Mouse (Mus musculus): Measurements from ENCODE around the gene Srr. TPM values are rescaled to one million over a fixed set of nuclear protein-coding genes. Genes with fewer than 3 reads are reported as not detected.

The Srr gene
- total and polyA plus RNA-seq, 3 experiments: 5.2 to 6.8 TPM; not detected in 1

DNA sequence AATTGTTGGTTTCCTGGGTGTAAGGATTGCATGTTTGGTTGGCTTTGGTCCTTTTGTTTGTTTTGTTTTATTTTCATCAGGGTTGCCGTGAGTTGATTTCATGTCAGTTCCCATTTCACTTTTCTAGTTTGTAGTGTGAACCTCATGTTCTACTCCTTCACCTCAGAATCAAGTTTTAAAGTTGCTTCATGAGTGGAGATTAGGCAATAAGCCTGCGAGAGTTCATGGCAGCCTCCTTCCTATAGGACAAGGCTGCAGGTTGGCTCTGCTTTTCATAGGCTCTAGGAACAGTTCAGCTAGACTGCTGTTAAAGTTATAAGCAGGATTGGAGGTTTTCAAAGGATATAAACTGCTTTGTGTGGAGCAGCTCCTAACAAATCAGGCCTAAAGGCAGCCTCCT, 33.8 kb upstream of the Srr start:
- no peak overlapping the region for H3K27ac ChIP-seq (ENCODE audit: control insufficient read depth, low read depth, low read length)
- H3K36me3 ChIP-seq (ENCODE audit: control insufficient read depth in 1 of 2, insufficient read depth in 2 of 2, low read length in 2 of 2): peaks cover 0 to 6% of the 10 kb centered on the region in 2 experiments; a peak in 2 of 4 replicates
- no peaks in the 10 kb centered on the region for H3K27me3 ChIP-seq (ENCODE audit: control insufficient read depth in 1 of 2, insufficient read depth in 2 of 2, low read length in 2 of 2)
- no peak for DNase-seq (ENCODE audit: low read depth, low spot score)
- no peaks in the 10 kb centered on the region for H3K79me2 ChIP-seq (ENCODE audit: control insufficient read depth, insufficient read depth, low read length, poor library complexity)
- no peaks in the 10 kb centered on the region; a peak in 1 of 4 replicates for H3K4me1 ChIP-seq (ENCODE audit: control insufficient read depth in 1 of 2, insufficient read depth in 2 of 2, low read length in 2 of 2)
- no peak overlapping the region for H3K4me3 ChIP-seq (ENCODE audit: control insufficient read depth in 1 of 2, insufficient read depth in 1 of 2, low read depth in 2 of 2, low read length in 2 of 2)
- TF ChIP-seq JUND (IDR thresholded peaks at IDR 0.05; ENCODE audit: low read depth, low read length) (no peak), GATA1 (IDR thresholded peaks at IDR 0.05; ENCODE audit: low read depth, low read length) (no peak), RAD21 (IDR thresholded peaks at IDR 0.05; ENCODE audit: low read depth, low read length) (no peak), MAX (IDR thresholded peaks at IDR 0.05; ENCODE audit: low read length) (no peak), TAL1 (IDR thresholded peaks at IDR 0.05; ENCODE audit: low read length) (no peak), ZMIZ1 (IDR thresholded peaks at IDR 0.05; ENCODE audit: low read depth, low read length) (no peak), ZKSCAN1 (IDR thresholded peaks at IDR 0.05; ENCODE audit: low read depth, low read length) (no peak), RCOR1 (IDR thresholded peaks at IDR 0.05; ENCODE audit: low read depth, low read length) (no peak), GABPA (IDR thresholded peaks at IDR 0.05; ENCODE audit: low read depth, low read length) (no peak), SIN3A (IDR thresholded peaks at IDR 0.05; ENCODE audit: low read length) (no peak), HCFC1 (IDR thresholded peaks at IDR 0.05; ENCODE audit: low read depth, low read length) (no peak), EP300 (IDR thresholded peaks at IDR 0.05; ENCODE audit: low read depth in 1 of 2, low read length in 2 of 2) (no peak), USF1 (IDR thresholded peaks at IDR 0.05; ENCODE audit: low read depth, low read length) (no peak), ELF1 (IDR thresholded peaks at IDR 0.05; ENCODE audit: low read depth, low read length) (no peak), USF2 (IDR thresholded peaks at IDR 0.05; ENCODE audit: borderline replicate concordance in 1 of 2, insufficient read depth in 1 of 2, low read depth in 1 of 2, low read length in 2 of 2) (no peak), ZC3H11A (IDR thresholded peaks at IDR 0.05; ENCODE audit: low read depth, low read length) (no peak), CHD2 (IDR thresholded peaks at IDR 0.05; ENCODE audit: low read length) (no peak), MYB (IDR thresholded peaks at IDR 0.05; ENCODE audit: low read depth, low read length) (no peak)
- no peaks in the 10 kb centered on the region for H3K9me3 ChIP-seq (replicated peaks; ENCODE audit: insufficient read depth, low read length)
- no peak overlapping the region for H3K9ac ChIP-seq (ENCODE audit: control insufficient read depth, low read depth, low read length, poor library complexity, severe bottlenecking)

DNA sequence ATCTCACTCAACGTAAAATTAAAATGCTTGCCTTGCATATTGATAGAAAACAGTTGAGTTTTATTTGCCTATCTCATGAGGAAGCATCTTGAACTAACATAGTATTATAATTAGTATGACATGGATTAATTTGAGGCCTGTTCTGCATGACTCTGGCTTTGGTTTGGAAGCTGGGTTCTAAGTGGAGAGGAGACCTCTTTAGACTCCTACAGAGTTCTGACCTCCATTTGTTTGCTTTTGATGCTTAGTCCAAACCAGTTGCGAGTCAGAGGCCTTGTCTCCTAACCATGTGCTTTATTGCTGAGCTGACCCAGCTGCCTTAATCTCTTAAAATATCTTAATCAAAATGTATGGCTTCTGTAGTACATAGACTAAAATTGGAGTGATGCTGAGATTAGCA, 31.9 kb upstream of the Srr start:
- no peaks in the 10 kb centered on the region for H3K9me3 ChIP-seq (replicated peaks; ENCODE audit: insufficient read depth, low read length)
- TF ChIP-seq USF1 (IDR thresholded peaks at IDR 0.05; ENCODE audit: low read depth, low read length) (no peak), TBP (IDR thresholded peaks at IDR 0.05; ENCODE audit: low read depth, low read length) (no peak), MAFK (IDR thresholded peaks at IDR 0.05; ENCODE audit: borderline replicate concordance, low read depth, low read length) (no peak), GABPA (IDR thresholded peaks at IDR 0.05; ENCODE audit: low read depth, low read length) (no peak), ZMIZ1 (IDR thresholded peaks at IDR 0.05; ENCODE audit: low read depth, low read length) (no peak), HCFC1 (IDR thresholded peaks at IDR 0.05; ENCODE audit: low read depth, low read length) (no peak), RCOR1 (IDR thresholded peaks at IDR 0.05; ENCODE audit: low read depth, low read length) (no peak), CTCF (IDR thresholded peaks at IDR 0.05 in 2 of 3, conservative IDR thresholded peaks at IDR 0.05 in 1 of 3; ENCODE audit: control insufficient read depth in 1 of 3, insufficient read depth in 1 of 3, low read depth in 2 of 3, low read length in 3 of 3, poor library complexity in 1 of 3, severe bottlenecking in 1 of 3) (no peak), EP300 (IDR thresholded peaks at IDR 0.05; ENCODE audit: low read depth in 1 of 2, low read length in 2 of 2) (no peak), JUND (IDR thresholded peaks at IDR 0.05; ENCODE audit: low read depth, low read length) (no peak), CHD1 (IDR thresholded peaks at IDR 0.05; ENCODE audit: low read depth, low read length) (no peak), ZC3H11A (IDR thresholded peaks at IDR 0.05; ENCODE audit: low read depth, low read length) (no peak), POLR2A (IDR thresholded peaks at IDR 0.05; ENCODE audit: control insufficient read depth in 1 of 2, insufficient read depth in 1 of 2, low read depth in 1 of 2, low read length in 2 of 2, poor library complexity in 1 of 2) (no peak), UBTF (IDR thresholded peaks at IDR 0.05; ENCODE audit: borderline replicate concordance, insufficient read depth, low read depth, low read length) (no peak), BHLHE40 (IDR thresholded peaks at IDR 0.05; ENCODE audit: borderline replicate concordance, low read depth, low read length) (no peak), ZKSCAN1 (IDR thresholded peaks at IDR 0.05; ENCODE audit: low read depth, low read length) (no peak)
- DNase-seq (ENCODE audit: low read depth, low spot score): no peak
- H3K27me3 ChIP-seq (ENCODE audit: control insufficient read depth in 1 of 2, insufficient read depth in 2 of 2, low read length in 2 of 2): no peaks in the 10 kb centered on the region
- peaks cover 0 to 6% of the 10 kb centered on the region in 2 experiments; a peak in 2 of 4 replicates for H3K36me3 ChIP-seq (ENCODE audit: control insufficient read depth in 1 of 2, insufficient read depth in 2 of 2, low read length in 2 of 2)
- no peaks in the 10 kb centered on the region for H3K79me2 ChIP-seq (ENCODE audit: control insufficient read depth, insufficient read depth, low read length, poor library complexity)
- no peak overlapping the region for H3K27ac ChIP-seq (ENCODE audit: control insufficient read depth, low read depth, low read length)
- no peaks in the 10 kb centered on the region; a peak in 1 of 4 replicates for H3K4me1 ChIP-seq (ENCODE audit: control insufficient read depth in 1 of 2, insufficient read depth in 2 of 2, low read length in 2 of 2)
- H3K9ac ChIP-seq (ENCODE audit: control insufficient read depth, low read depth, low read length, poor library complexity, severe bottlenecking): no peak overlapping the region
- H3K4me3 ChIP-seq (ENCODE audit: control insufficient read depth in 1 of 2, insufficient read depth in 1 of 2, low read depth in 2 of 2, low read length in 2 of 2): no peak overlapping the region
